Mouse (Mus musculus) midbrain, embryonic 16.5 days (tissue): ENCODE data around the gene Mtus2. TPM values are rescaled to one million over a fixed set of nuclear protein-coding genes. Genes with fewer than 3 reads are reported as not detected.
A peak's percentile ranks its signal among the peaks of the same experiment; 100 is the strongest.

ENCODE experiments used
- ATAC-seq: fragments of 200-750 bp; cut with Nextera tagmentation; 2 replicates; pipeline ENCODE4 v1.8.0; 2017; ENCODE audit warnings: moderate TSS enrichment
- H3K27ac ChIP-seq: fragments of 300-500 bp; sonication (generic); 2 replicates; pipeline ENCODE4 v1.5.1; 2014; ENCODE audit warnings: mild to moderate bottlenecking, low read length, mixed read lengths
- H3K27me3 ChIP-seq: fragments of 300-500 bp; sonication (generic); 2 replicates; pipeline ENCODE4 v1.6.1; 2014; ENCODE audit warnings: low read depth, low read length, mixed read lengths; ENCODE audit not compliant: control insufficient read depth, insufficient read depth
- H3K36me3 ChIP-seq: fragments of 300-500 bp; sonication (generic); 2 replicates; pipeline ENCODE4 v1.6.1; 2014; ENCODE audit warnings: mild to moderate bottlenecking, low read length, moderate library complexity, mixed read lengths; ENCODE audit not compliant: control insufficient read depth, insufficient read depth
- H3K4me1 ChIP-seq: fragments of 300-500 bp; sonication (generic); 2 replicates; pipeline ENCODE4 v1.6.1; 2014; ENCODE audit warnings: mild to moderate bottlenecking, low read length, mixed read lengths; ENCODE audit not compliant: control insufficient read depth, insufficient read depth
- H3K4me2 ChIP-seq: fragments of 300-500 bp; sonication (generic); 2 replicates; pipeline ENCODE4 v1.6.1; 2014; ENCODE audit warnings: mild to moderate bottlenecking, low read length, mixed read lengths
- H3K4me3 ChIP-seq: fragments of 300-500 bp; sonication (generic); 2 replicates; pipeline ENCODE4 v1.5.1; 2014; ENCODE audit warnings: low read depth, mild to moderate bottlenecking, low read length, moderate library complexity, mixed read lengths
- H3K9ac ChIP-seq: fragments of 300-500 bp; sonication (generic); 2 replicates; pipeline ENCODE4 v1.6.1; 2014; ENCODE audit warnings: low read depth, low read length, mixed read lengths
- H3K9me3 ChIP-seq: fragments of 300-500 bp; sonication (generic); replicated peaks from 2 replicates; pipeline ENCODE4 v1.6.1; 2014; ENCODE audit warnings: mild to moderate bottlenecking, low read length, mixed read lengths; ENCODE audit not compliant: control insufficient read depth, poor library complexity, severe bottlenecking
- WGBS: fragments of 180-500 bp; shearing (Covaris S2); extraction: QIAGEN DNeasy Blood & Tissue Kit; methylation state at CpG from one replicate; pipeline ENCODE4 v1.1.7; 2014; 5-methylcytosine and 5-hydroxymethylcytosine counted together
- polyA plus RNA-seq: library from polyadenylated mRNA; unstranded; fragments of >200 nt; fragmentation: Nextera tagmentation; extraction: Ambion mirVana; gene quantifications from 2 replicates; pipeline ENCODE4 v1.2.1, GENCODE M21; 2015

The Mtus2 gene
- polyA plus RNA-seq, 1 experiment from 2014 or later, result 42.1 TPM

DNA sequence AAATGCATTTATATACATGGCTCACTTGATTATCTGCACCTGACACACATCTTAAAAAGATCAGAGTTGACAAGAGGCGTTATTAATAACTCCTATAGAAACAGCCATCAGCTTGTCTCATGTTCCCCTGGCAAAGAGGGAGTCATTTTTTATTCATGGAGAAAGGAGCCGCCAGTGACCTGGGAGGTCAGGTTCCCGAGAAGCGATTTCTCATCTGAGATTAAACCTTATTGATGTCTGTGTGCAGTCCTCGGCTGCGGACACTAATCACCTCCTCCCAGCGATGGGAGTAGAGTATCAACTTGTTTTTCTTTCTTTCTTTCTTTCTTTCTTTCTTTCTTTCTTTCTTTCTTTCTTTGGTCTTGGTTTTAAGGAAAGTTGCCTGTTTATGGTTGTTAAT lies 150.8 kb downstream of the Mtus2 start:
- Histone ChIP-seq H3K4me2 (0 out of 2 replicates have a peak overlapping the region, but pooled peaks have one; percentile 8), H3K4me3 (no peak overlapping the region), H3K27me3 (no peaks in the 10 kb centered on the region), H3K9ac (no peak overlapping the region), H3K36me3 (0 out of 2 replicates have a peak, but pooled peaks cover 2% of the 10 kb centered on the region), H3K27ac (0 out of 2 replicates have a peak overlapping the region, but pooled peaks have one; percentile 3), H3K9me3 (no peaks in the 10 kb centered on the region), H3K4me1 (peaks cover 10% of the 10 kb centered on the region)
- WGBS, result 20% methylated on average over 7 of the region's 7 CpGs
- no peak for ATAC-seq

DNA sequence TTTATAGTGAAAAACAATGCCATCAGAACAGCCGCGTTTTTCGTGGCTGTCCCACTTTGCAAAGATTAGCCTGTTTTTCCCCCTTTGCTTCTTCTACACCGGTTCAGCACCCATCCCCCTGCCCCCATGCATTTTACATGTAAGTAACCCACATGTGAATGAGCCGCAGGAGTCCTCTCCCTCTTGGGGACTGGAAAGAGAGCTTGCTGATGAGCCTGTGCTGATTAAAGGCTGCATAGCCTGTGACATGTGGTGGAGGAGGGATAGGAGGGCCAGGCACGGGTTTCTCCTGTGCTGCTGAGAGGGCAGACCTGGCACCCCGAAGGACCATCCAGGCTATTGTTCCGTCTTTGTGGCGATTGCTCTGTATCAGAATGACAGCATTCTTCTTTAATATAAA lies 151.2 kb downstream of the Mtus2 start:
- Histone ChIP-seq H3K4me1 (peaks cover 10% of the 10 kb centered on the region), H3K4me2 (0 out of 2 replicates have a peak overlapping the region, but pooled peaks have one; percentile 21), H3K27me3 (no peaks in the 10 kb centered on the region), H3K4me3 (no peak overlapping the region), H3K9me3 (no peaks in the 10 kb centered on the region), H3K27ac (peak overlapping the region; percentile 57; the same call in 1 of the 2 replicates), H3K36me3 (0 out of 2 replicates have a peak, but pooled peaks cover 2% of the 10 kb centered on the region), H3K9ac (peak overlapping the region; percentile 54; the same call in 1 of the 2 replicates)
- 17% methylated on average over 9 of the region's 9 CpGs for WGBS
- 0 out of 2 replicates have a peak, but pooled peaks have one; percentile 42 for ATAC-seq

DNA sequence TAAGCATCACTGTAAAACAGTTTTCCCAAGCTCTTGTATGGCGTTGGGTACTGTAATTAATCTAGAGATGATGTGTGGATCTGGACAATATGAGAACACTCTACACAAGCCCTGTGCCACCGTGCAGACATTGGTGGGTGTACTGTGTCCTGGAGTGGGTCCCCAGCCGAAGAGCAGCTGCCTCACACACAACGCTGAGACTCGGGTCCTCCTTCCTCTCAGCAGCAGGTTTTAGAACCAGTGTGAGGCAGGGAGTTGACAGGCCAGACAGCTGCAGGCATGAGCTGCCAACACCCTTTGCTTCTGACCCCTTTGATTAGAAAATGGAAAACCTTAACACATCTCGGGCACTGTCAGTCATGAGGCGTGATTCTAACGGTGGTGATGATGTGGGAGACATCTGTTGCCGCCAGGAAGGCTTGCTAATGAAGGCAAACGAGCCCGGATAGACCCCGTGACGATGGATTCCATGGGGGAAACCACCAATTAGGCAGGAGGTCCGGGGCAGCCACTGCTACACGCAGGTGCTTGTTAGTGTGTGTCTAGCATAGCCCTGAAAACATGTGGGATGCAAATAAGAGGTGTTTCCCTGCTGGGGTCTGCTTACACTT lies 158.2 kb downstream of the Mtus2 start:
- peak; percentile 80 for ATAC-seq
- Histone ChIP-seq H3K9me3 (no peaks in the 10 kb centered on the region), H3K36me3 (no peaks in the 10 kb centered on the region), H3K9ac (no peak overlapping the region), H3K27me3 (no peaks in the 10 kb centered on the region), H3K4me2 (no peak overlapping the region), H3K4me1 (peaks cover 4% of the 10 kb centered on the region; the same call in 1 of the 2 replicates), H3K4me3 (no peak overlapping the region), H3K27ac (peak overlapping the region; percentile 18; the same call in 1 of the 2 replicates)
- whole genome bisulfite sequencing, result 49% methylated on average over 15 of the region's 15 CpGs

DNA sequence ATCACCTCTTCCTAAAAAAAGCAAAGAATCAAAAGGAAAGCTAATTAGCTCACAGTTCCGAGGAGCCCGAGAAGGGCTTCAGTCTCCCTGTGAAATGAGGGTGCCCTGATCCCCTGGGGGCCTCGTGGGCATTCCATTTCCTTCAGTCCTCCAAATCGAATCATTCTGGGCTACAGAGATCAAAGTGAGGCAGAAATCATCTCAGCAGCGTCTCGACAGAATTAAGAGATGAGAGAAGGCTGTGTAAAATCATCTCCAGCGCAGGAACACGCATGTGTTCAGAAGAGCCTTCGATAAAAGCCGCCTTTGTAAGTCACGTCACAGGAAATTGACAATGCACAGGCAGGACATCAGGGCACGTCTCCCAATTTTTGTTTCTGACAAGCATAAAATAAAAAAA lies 167.2 kb downstream of the Mtus2 start:
- H3K27me3 ChIP-seq, result no peaks in the 10 kb centered on the region
- no peaks in the 10 kb centered on the region for H3K9me3 ChIP-seq
- H3K4me1 ChIP-seq, result peaks cover 2% of the 10 kb centered on the region; the same call in 1 of the 2 replicates
- whole genome bisulfite sequencing, result 45% methylated on average over 12 of the region's 12 CpGs
- no peak overlapping the region for H3K4me3 ChIP-seq
- H3K4me2 ChIP-seq, result no peak overlapping the region
- 0 out of 2 replicates have a peak, but pooled peaks have one; percentile 32 for ATAC-seq
- no peaks in the 10 kb centered on the region for H3K36me3 ChIP-seq
- peak overlapping the region; percentile 23; the same call in 1 of the 2 replicates for H3K27ac ChIP-seq
- no peak overlapping the region for H3K9ac ChIP-seq

DNA sequence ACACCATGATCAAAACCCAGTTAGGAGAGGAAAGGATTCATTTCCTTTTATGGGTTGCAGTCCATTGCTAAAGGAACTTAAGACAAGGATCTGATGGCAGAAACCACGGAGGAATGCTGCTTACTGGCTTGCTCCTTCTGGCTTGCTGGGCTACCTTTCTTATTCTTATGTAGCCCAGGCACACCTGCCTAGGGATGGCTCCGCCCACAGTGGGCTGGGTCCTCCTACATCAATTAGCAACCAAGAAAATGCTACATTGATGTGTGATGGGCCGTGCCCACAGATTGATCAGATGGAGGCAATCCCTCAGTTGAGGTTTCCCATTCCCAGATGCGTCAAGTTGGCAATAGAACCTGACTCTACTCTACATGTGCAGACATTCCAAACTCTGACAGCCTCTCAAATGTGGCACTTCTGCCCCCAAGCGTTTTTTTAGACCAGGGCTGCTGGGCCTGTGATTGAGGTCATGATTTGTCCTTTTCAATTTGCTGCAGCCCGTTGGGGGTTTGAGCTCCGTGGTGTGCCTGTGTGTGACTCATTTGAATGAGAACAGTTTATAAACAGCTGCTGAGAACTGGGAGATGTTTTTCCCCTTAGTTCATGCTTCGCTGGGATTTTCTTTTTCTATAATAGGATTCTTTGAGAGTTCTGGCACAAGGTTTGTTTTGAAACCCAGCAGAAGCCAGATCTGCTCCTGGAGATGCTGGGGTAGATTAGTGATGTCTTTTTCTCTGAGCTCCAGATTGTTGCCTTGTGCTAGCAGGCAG lies 173.8 kb downstream of the Mtus2 start:
- no peaks in the 10 kb centered on the region for H3K9me3 ChIP-seq
- H3K9ac ChIP-seq, result no peak overlapping the region
- WGBS, result 40% methylated on average over 8 of the region's 8 CpGs
- H3K4me3 ChIP-seq, result no peak overlapping the region
- H3K27ac ChIP-seq, result peak overlapping the region; percentile 15
- H3K27me3 ChIP-seq, result no peaks in the 10 kb centered on the region
- H3K4me1 ChIP-seq, result peaks cover 14% of the 10 kb centered on the region
- peak overlapping the region; percentile 18; the same call in 1 of the 2 replicates for H3K4me2 ChIP-seq
- H3K36me3 ChIP-seq, result no peaks in the 10 kb centered on the region
- no peak for ATAC-seq

DNA sequence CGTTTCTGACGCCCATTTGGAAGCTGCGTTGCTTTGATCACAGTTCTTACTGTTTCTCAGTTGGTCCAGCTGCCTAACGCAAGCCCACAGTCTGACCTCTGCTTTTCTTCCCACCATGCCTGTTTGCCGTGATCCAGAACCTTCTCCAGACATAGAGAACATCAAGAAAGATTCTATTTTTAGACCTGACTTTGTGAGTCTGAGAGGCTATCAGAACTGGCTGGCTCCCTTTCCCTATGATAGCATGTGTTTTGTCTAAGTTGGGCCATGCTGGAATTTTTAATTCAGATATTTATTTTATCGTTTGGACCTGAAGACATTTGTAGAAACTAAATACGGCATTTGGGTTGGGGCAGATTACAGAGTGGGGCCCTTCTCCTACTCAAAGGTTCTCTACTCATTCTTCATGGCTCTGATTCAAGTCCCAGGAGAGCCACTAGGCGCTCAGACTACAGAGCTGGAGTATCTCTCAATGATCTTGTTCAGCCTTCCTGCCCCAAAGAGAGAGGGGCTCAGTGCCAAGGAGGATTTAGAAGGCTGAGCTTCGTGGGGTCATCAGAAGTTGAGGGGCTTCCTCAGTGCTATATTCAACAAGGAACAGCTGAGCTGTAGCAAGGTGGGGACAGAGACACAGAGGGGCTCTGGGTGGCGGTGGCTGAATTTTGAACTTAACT lies 174.5 kb downstream of the Mtus2 start:
- Histone ChIP-seq H3K4me2 (no peak overlapping the region), H3K9ac (no peak overlapping the region), H3K27me3 (no peaks in the 10 kb centered on the region), H3K4me3 (no peak overlapping the region), H3K27ac (peak overlapping the region; percentile 15), H3K36me3 (no peaks in the 10 kb centered on the region), H3K4me1 (peaks cover 14% of the 10 kb centered on the region), H3K9me3 (no peaks in the 10 kb centered on the region)
- WGBS, result 61% methylated on average over 10 of the region's 10 CpGs
- ATAC-seq, result no peak

DNA sequence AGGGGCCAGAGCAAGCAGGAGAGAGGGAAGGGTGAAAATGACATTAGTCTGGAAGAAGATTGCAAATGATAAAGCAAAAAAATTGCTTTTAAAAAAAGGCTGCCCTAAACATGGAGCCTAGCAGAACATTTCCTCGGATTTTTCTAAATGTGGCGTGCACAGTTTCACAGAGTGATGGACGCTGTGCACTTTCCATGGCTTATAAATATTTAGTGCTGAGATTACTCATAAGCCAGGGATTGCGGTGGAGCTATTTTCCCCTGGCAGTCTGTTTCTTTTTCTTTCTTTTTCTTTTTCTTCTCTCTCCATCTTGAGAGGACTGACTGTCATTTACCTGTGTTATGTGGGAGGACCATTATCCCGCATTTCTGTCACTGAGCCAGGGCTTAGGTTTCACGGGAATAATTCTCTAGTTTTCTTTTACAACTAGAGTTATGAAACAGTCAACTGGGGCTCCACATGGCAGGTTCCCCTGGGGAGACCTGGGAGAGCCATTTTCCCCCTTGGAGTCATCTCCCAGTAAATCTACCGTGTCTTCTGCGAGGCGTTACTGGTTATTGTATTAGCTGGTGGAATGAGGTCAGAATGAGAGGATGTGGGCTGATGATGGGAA lies 176.4 kb downstream of the Mtus2 start:
- no peaks in the 10 kb centered on the region for H3K27me3 ChIP-seq
- ATAC-seq, result no peak
- H3K27ac ChIP-seq, result peak overlapping the region; percentile 61
- H3K36me3 ChIP-seq, result no peaks in the 10 kb centered on the region
- WGBS, result 64% methylated on average over 9 of the region's 9 CpGs
- H3K4me1 ChIP-seq, result peaks cover 14% of the 10 kb centered on the region
- H3K4me3 ChIP-seq, result no peak overlapping the region
- no peaks in the 10 kb centered on the region for H3K9me3 ChIP-seq
- H3K9ac ChIP-seq, result no peak overlapping the region
- no peak overlapping the region for H3K4me2 ChIP-seq

DNA sequence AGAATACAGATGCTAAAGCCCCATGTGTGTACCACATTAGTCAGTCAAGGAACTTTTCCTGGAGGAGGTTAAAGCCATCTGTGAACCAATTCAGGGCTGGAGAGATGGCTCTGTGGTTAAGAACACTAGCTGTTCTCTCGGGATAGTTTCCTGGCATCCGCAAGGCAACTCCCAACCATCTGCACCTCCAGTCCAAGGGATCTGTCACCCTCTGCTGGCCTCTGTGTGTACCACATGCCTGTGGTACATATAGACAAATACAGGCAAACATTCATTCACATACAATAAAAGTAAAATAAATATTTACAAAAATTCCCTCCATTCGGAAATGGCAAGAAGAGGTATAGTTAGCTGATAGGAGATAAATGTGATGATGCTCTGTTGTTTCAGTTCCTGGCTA lies 184.5 kb downstream of the Mtus2 start:
- ATAC-seq, result no peak
- no peaks in the 10 kb centered on the region for H3K27me3 ChIP-seq
- no peak overlapping the region for H3K27ac ChIP-seq
- no peaks in the 10 kb centered on the region for H3K9me3 ChIP-seq
- H3K9ac ChIP-seq, result no peak overlapping the region
- H3K4me1 ChIP-seq, result peaks cover 24% of the 10 kb centered on the region
- H3K4me3 ChIP-seq, result no peak overlapping the region
- no peaks in the 10 kb centered on the region for H3K36me3 ChIP-seq
- no peak overlapping the region for H3K4me2 ChIP-seq
- WGBS, result 90% methylated on average over 3 of the region's 3 CpGs
